Mouse (Mus musculus) embryonic facial prominence, embryonic 10.5 days (tissue): Measurements from ENCODE around the gene Nsmce1. TPM values are rescaled to one million over a fixed set of nuclear protein-coding genes. Genes with fewer than 3 reads are reported as not detected.

Experiments used
- DNase-seq: peaks from one replicate; pipeline ENCODE4 v3.0.0-alpha.2; 2017; ENCODE audit warnings: low spot score
- H3K27ac ChIP-seq: fragments of 300-500 bp; sonication (generic); replicated peaks from 2 replicates; pipeline ENCODE4 v1.5.1; 2016; ENCODE audit warnings: mild to moderate bottlenecking
- H3K27me3 ChIP-seq: fragments of 300-500 bp; sonication (generic); replicated peaks from 2 replicates; pipeline ENCODE4 v1.6.1; 2016; ENCODE audit warnings: low read depth, mild to moderate bottlenecking; ENCODE audit not compliant: poor library complexity, severe bottlenecking
- H3K36me3 ChIP-seq: fragments of 300-500 bp; sonication (generic); replicated peaks from 2 replicates; pipeline ENCODE4 v1.6.1; 2016; ENCODE audit warnings: mild to moderate bottlenecking, moderate library complexity
- H3K4me1 ChIP-seq: fragments of 300-500 bp; sonication (generic); 2 replicates; pipeline ENCODE4 v1.6.1; 2016
- H3K4me3 ChIP-seq: fragments of 300-500 bp; sonication (generic); 2 replicates; pipeline ENCODE4 v1.5.1; 2016; ENCODE audit warnings: mild to moderate bottlenecking, moderate library complexity
- H3K9me3 ChIP-seq: fragments of 300-500 bp; sonication (generic); 2 replicates; pipeline ENCODE4 v1.6.1; 2016; ENCODE audit warnings: mild to moderate bottlenecking
- WGBS: fragments of 180-500 bp; shearing (Covaris S2); methylation state at CpG from one replicate; pipeline ENCODE4 v1.1.7; 2016; 5-methylcytosine and 5-hydroxymethylcytosine counted together
- polyA plus RNA-seq: library from polyadenylated mRNA; unstranded; fragments of >200 nt; fragmentation: Nextera tagmentation; extraction: Ambion mirVana; gene quantifications from 2 replicates; pipeline ENCODE4 v1.2.1, GENCODE M21; 2016

Gene Nsmce1
- polyA plus RNA-seq, 1 experiment from 2014 or later = 120 TPM

GRCm38 (mm10) chr7:125423056-125423455 is 68.3 kb downstream of the Nsmce1 start:
- Histone ChIP-seq H3K4me3 (no peak overlapping the region), H3K27me3 (no peaks in the 10 kb centered on the region), H3K4me1 (peaks cover 4% of the 10 kb centered on the region; the same call in 1 of the 2 replicates), H3K36me3 (no peaks in the 10 kb centered on the region), H3K9me3 (no peaks in the 10 kb centered on the region), H3K27ac (no peak overlapping the region)
- DNase-seq = no peak
- WGBS = 70% methylated on average over 3 of the region's 3 CpGs

DNA sequence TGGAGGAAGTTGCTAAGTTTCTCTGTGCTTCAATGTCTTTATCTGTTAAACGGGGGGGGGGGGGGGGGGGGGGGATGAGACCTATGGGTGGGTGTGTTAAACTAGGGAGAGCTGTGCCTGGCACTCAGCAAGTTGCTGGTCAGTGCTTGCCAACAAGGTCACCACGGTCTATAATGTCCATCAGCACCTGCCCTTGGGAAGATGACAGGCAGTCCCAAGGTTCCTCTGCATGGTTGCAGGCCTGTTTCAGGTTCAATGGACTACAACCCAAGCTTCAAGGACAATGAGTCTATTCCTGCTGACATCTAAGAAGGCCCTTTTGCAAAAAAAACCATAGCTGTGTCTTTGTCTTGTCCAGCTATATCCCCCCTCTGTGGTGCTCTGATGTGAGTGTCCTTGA is 69.5 kb downstream of the Nsmce1 start:
- Histone ChIP-seq H3K9me3 (no peaks in the 10 kb centered on the region), H3K4me3 (no peak overlapping the region), H3K4me1 (peaks cover 4% of the 10 kb centered on the region; the same call in 1 of the 2 replicates), H3K36me3 (no peaks in the 10 kb centered on the region), H3K27me3 (no peaks in the 10 kb centered on the region), H3K27ac (no peak overlapping the region)
- 54% methylated on average over 2 of the region's 2 CpGs for WGBS
- DNase-seq = no peak

DNA sequence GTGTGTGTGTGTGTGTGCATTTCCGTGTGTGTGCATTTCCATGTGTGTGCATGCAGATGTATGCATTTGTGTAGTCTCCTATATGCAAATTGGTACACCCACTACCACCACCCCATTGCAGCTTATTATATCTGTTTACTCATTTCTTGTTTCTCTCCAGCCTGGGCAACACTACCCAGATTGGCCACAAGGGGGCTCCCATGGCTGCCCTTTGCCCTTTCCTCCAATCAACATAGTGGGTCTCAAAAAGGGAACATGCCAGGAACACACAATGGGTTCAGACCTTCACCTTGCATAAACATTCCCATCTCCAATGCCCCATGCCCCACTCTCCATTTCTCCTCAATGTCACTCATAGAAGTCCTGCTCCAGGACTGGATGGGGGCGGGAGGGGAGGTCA is 71.2 kb downstream of the Nsmce1 start:
- WGBS = 72% methylated on average over 2 of the region's 2 CpGs
- peaks cover 4% of the 10 kb centered on the region; the same call in 1 of the 2 replicates for H3K4me1 ChIP-seq
- no peak overlapping the region for H3K27ac ChIP-seq
- no peaks in the 10 kb centered on the region for H3K27me3 ChIP-seq
- H3K36me3 ChIP-seq = no peaks in the 10 kb centered on the region
- H3K4me3 ChIP-seq = no peak overlapping the region
- peak; percentile 54 for DNase-seq
- no peaks in the 10 kb centered on the region for H3K9me3 ChIP-seq

DNA sequence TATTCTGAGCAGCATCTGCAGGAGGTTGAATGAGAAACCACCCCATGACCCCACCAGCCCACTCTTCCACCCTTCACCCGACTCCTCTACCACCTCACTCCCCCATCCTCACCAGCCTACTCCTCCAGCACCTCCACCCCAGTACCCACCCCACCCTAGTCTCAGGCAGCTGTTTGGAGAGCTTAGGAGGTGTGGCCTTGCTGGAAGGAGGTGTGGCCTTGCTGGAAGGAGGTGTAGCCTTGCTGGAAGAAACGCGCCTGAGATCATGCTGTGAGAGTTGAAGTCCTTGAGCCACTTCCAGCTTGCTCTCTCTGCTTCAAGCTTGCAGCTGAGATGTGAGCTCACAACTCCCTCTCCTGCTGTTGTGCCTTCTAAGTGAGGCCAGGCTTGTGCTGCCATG is 73.0 kb downstream of the Nsmce1 start:
- DNase-seq = no peak
- Histone ChIP-seq H3K36me3 (no peaks in the 10 kb centered on the region), H3K27ac (no peak overlapping the region), H3K4me1 (peaks cover 4% of the 10 kb centered on the region; the same call in 1 of the 2 replicates), H3K9me3 (no peaks in the 10 kb centered on the region), H3K4me3 (no peak overlapping the region), H3K27me3 (no peaks in the 10 kb centered on the region)
- 30% methylated on average over 3 of the region's 3 CpGs for WGBS

Other genes with a start within 250 kb of the Nsmce1 start
- 16.4 and 16.5 TPM in 2 replicates for gene Kdm8, start 46.9 kb downstream of the Nsmce1 start, polyA plus RNA-seq
- 3.7 and 4.9 TPM in 2 replicates for gene Il4ra, start 60.5 kb upstream of the Nsmce1 start, polyA plus RNA-seq
- gene Il21r, start 111.8 kb upstream of the Nsmce1 start, polyA plus RNA-seq = 0.35 and 0.38 TPM in 2 replicates
- 49.3 and 52.1 TPM in 2 replicates for gene Gtf3c1, start 216.2 kb upstream of the Nsmce1 start, polyA plus RNA-seq
- 8.8 and 8.9 TPM in 2 replicates for gene D430042O09Rik, start 216.3 kb upstream of the Nsmce1 start, polyA plus RNA-seq